Mouse (Mus musculus) stomach, embryonic 15.5 days (tissue): ENCODE measurements around the gene Rasgef1a. TPM values are rescaled to one million over a fixed set of nuclear protein-coding genes. Genes with fewer than 3 reads are reported as not detected.

Experiments
- ATAC-seq: fragments of 200-750 bp; cut with Nextera tagmentation; 2 replicates; pipeline ENCODE4 v1.8.0; 2017; ENCODE audit warnings: low read depth, moderate number of reproducible peaks, moderate TSS enrichment; ENCODE audit not compliant: insufficient read depth, low FRiP score
- H3K27ac ChIP-seq: fragments of 300-500 bp; sonication (generic); 2 replicates; pipeline ENCODE4 v1.5.1; 2015; ENCODE audit warnings: mild to moderate bottlenecking, inconsistent platforms
- H3K27me3 ChIP-seq: fragments of 300-500 bp; sonication (generic); replicated peaks from 2 replicates; pipeline ENCODE4 v1.6.1; 2015; ENCODE audit warnings: inconsistent platforms
- H3K36me3 ChIP-seq: fragments of 300-500 bp; sonication (generic); 2 replicates; pipeline ENCODE4 v1.6.1; 2015; ENCODE audit warnings: inconsistent platforms
- H3K4me1 ChIP-seq: fragments of 300-500 bp; sonication (generic); 2 replicates; pipeline ENCODE4 v1.6.1; 2015; ENCODE audit warnings: inconsistent platforms
- H3K4me2 ChIP-seq: fragments of 300-500 bp; sonication (generic); 2 replicates; pipeline ENCODE4 v1.6.1; 2015; ENCODE audit warnings: mild to moderate bottlenecking, inconsistent platforms
- H3K4me3 ChIP-seq: fragments of 300-500 bp; sonication (generic); replicated peaks from 2 replicates; pipeline ENCODE4 v1.5.1; 2015; ENCODE audit warnings: inconsistent platforms
- H3K9ac ChIP-seq: fragments of 300-500 bp; sonication (generic); 2 replicates; pipeline ENCODE4 v1.6.1; 2015; ENCODE audit warnings: inconsistent platforms
- H3K9me3 ChIP-seq: fragments of 300-500 bp; sonication (generic); 2 replicates; pipeline ENCODE4 v1.6.1; 2016; ENCODE audit warnings: inconsistent platforms
- WGBS: fragments of 180-500 bp; shearing (Covaris S2); methylation state at CpG from one replicate; pipeline ENCODE4 v1.1.7; 2015; 5-methylcytosine and 5-hydroxymethylcytosine counted together
- polyA plus RNA-seq: library from polyadenylated mRNA; unstranded; fragments of >200 nt; fragmentation: Nextera tagmentation; extraction: Ambion mirVana; gene quantifications from 2 replicates; pipeline ENCODE4 v1.2.1, GENCODE M21; 2015

Gene Rasgef1a
- polyA plus RNA-seq, 1 experiment from 2014 or later: 0.44 TPM

- Histone ChIP-seq H3K27me3 (no peaks in the 10 kb centered on the region), H3K4me2 (no peak overlapping the region), H3K9ac (no peak overlapping the region), H3K9me3 (no peaks in the 10 kb centered on the region), H3K36me3 (no peaks in the 10 kb centered on the region), H3K4me1 (0 out of 2 replicates have a peak, but pooled peaks cover 9% of the 10 kb centered on the region), H3K4me3 (no peak overlapping the region), H3K27ac (no peak overlapping the region)
- no peak for ATAC-seq
- WGBS: 59% methylated on average over 10 of the region's 10 CpGs
Measured at GRCm38 (mm10) chr6:118078751-118079150, 67.5 kb downstream of the Rasgef1a start.

GRCm38 (mm10) chr6:118079292-118079691, 68.1 kb downstream of the Rasgef1a start:
- WGBS: 57% methylated on average over 3 of the region's 3 CpGs
- ATAC-seq: no peak

GRCm38 (mm10) chr6:118079762-118080465, 68.7 kb downstream of the Rasgef1a start:
- no peak overlapping the region for H3K4me3 ChIP-seq
- no peak overlapping the region for H3K4me2 ChIP-seq
- H3K4me1 ChIP-seq: no peaks in the 10 kb centered on the region
- ATAC-seq: no peak
- H3K9ac ChIP-seq: no peak overlapping the region
- no peaks in the 10 kb centered on the region for H3K36me3 ChIP-seq
- H3K9me3 ChIP-seq: no peaks in the 10 kb centered on the region
- WGBS: 61% methylated on average over 10 of the region's 10 CpGs
- no peak overlapping the region for H3K27ac ChIP-seq
- H3K27me3 ChIP-seq: no peaks in the 10 kb centered on the region

More at GRCm38 (mm10) chr6:118079292-118079691, 68.1 kb downstream of the Rasgef1a start:
- no peaks in the 10 kb centered on the region for H3K9me3 ChIP-seq
- H3K27ac ChIP-seq: no peak overlapping the region
- no peak overlapping the region for H3K9ac ChIP-seq
- H3K36me3 ChIP-seq: no peaks in the 10 kb centered on the region
- H3K27me3 ChIP-seq: no peaks in the 10 kb centered on the region
- 0 out of 2 replicates have a peak, but pooled peaks cover 4% of the 10 kb centered on the region for H3K4me1 ChIP-seq
- no peak overlapping the region for H3K4me2 ChIP-seq
- H3K4me3 ChIP-seq: no peak overlapping the region

- H3K4me3 ChIP-seq: no peak overlapping the region
- no peak overlapping the region for H3K4me2 ChIP-seq
- H3K9me3 ChIP-seq: no peaks in the 10 kb centered on the region
- no peak overlapping the region for H3K9ac ChIP-seq
- H3K4me1 ChIP-seq: no peaks in the 10 kb centered on the region
- no peaks in the 10 kb centered on the region for H3K27me3 ChIP-seq
- no peaks in the 10 kb centered on the region for H3K36me3 ChIP-seq
- no peak for ATAC-seq
- H3K27ac ChIP-seq: no peak overlapping the region
- 91% methylated on average over 4 of the region's 4 CpGs for WGBS
Measured at GRCm38 (mm10) chr6:118080711-118081110, 69.5 kb downstream of the Rasgef1a start.

GRCm38 (mm10) chr6:118082384-118082783, 71.1 kb downstream of the Rasgef1a start:
- 71% methylated on average over 3 of the region's 3 CpGs for WGBS
- Histone ChIP-seq H3K27me3 (no peaks in the 10 kb centered on the region), H3K27ac (no peak overlapping the region), H3K4me1 (no peaks in the 10 kb centered on the region), H3K9me3 (no peaks in the 10 kb centered on the region), H3K4me2 (no peak overlapping the region), H3K36me3 (no peaks in the 10 kb centered on the region), H3K4me3 (no peak overlapping the region), H3K9ac (no peak overlapping the region)
- ATAC-seq: no peak

GRCm38 (mm10) chr6:118083608-118084007, 72.4 kb downstream of the Rasgef1a start:
- 58% methylated on average over 6 of the region's 6 CpGs for WGBS
- H3K27ac ChIP-seq: no peak overlapping the region
- H3K4me2 ChIP-seq: no peak overlapping the region
- H3K4me3 ChIP-seq: no peak overlapping the region
- H3K4me1 ChIP-seq: no peaks in the 10 kb centered on the region
- H3K36me3 ChIP-seq: no peaks in the 10 kb centered on the region
- no peak overlapping the region for H3K9ac ChIP-seq
- H3K9me3 ChIP-seq: no peaks in the 10 kb centered on the region
- ATAC-seq: no peak
- H3K27me3 ChIP-seq: no peaks in the 10 kb centered on the region

GRCm38 (mm10) chr6:118084596-118084995, 73.4 kb downstream of the Rasgef1a start:
- WGBS: 85% methylated on average over 8 of the region's 8 CpGs
- Histone ChIP-seq H3K9ac (no peak overlapping the region), H3K36me3 (no peaks in the 10 kb centered on the region), H3K4me3 (no peak overlapping the region), H3K9me3 (no peaks in the 10 kb centered on the region), H3K27ac (no peak overlapping the region), H3K4me2 (no peak overlapping the region), H3K4me1 (no peaks in the 10 kb centered on the region), H3K27me3 (no peaks in the 10 kb centered on the region)
- no peak for ATAC-seq

- 51% methylated on average over 8 of the region's 8 CpGs for WGBS
Measured at GRCm38 (mm10) chr6:118087955-118088354, 76.7 kb downstream of the Rasgef1a start.

GRCm38 (mm10) chr6:118088750-118089440, 77.7 kb downstream of the Rasgef1a start:
- no peak overlapping the region for H3K9ac ChIP-seq
- no peaks in the 10 kb centered on the region for H3K36me3 ChIP-seq
- no peaks in the 10 kb centered on the region for H3K27me3 ChIP-seq
- H3K4me3 ChIP-seq: no peak overlapping the region
- H3K27ac ChIP-seq: no peak overlapping the region
- H3K4me1 ChIP-seq: no peaks in the 10 kb centered on the region
- 84% methylated on average over 17 of the region's 17 CpGs for WGBS
- no peaks in the 10 kb centered on the region for H3K9me3 ChIP-seq
- ATAC-seq: no peak
- no peak overlapping the region for H3K4me2 ChIP-seq

More at GRCm38 (mm10) chr6:118087955-118088354, 76.7 kb downstream of the Rasgef1a start:
- Histone ChIP-seq H3K36me3 (no peaks in the 10 kb centered on the region), H3K4me2 (no peak overlapping the region), H3K9ac (no peak overlapping the region), H3K4me3 (no peak overlapping the region), H3K27me3 (no peaks in the 10 kb centered on the region), H3K27ac (no peak overlapping the region), H3K4me1 (no peaks in the 10 kb centered on the region), H3K9me3 (no peaks in the 10 kb centered on the region)
- ATAC-seq: no peak

- H3K9ac ChIP-seq: no peak overlapping the region
- no peaks in the 10 kb centered on the region for H3K4me1 ChIP-seq
- no peak for ATAC-seq
- H3K4me2 ChIP-seq: no peak overlapping the region
- no peaks in the 10 kb centered on the region for H3K9me3 ChIP-seq
- no peaks in the 10 kb centered on the region for H3K36me3 ChIP-seq
- H3K27ac ChIP-seq: no peak overlapping the region
- no peaks in the 10 kb centered on the region for H3K27me3 ChIP-seq
- no peak overlapping the region for H3K4me3 ChIP-seq
- 68% methylated on average over 9 of the region's 9 CpGs for WGBS
Measured at GRCm38 (mm10) chr6:118090827-118091226, 79.6 kb downstream of the Rasgef1a start.

- WGBS: 60% methylated on average over 8 of the region's 8 CpGs
Measured at GRCm38 (mm10) chr6:118097765-118098365, 86.6 kb downstream of the Rasgef1a start.

GRCm38 (mm10) chr6:118099311-118099802, 88.1 kb downstream of the Rasgef1a start:
- no peak overlapping the region for H3K4me2 ChIP-seq
- H3K4me3 ChIP-seq: no peak overlapping the region
- no peak overlapping the region for H3K27ac ChIP-seq
- no peaks in the 10 kb centered on the region for H3K36me3 ChIP-seq
- no peak overlapping the region for H3K9ac ChIP-seq
- 45% methylated on average over 2 of the region's 2 CpGs for WGBS
- no peaks in the 10 kb centered on the region for H3K27me3 ChIP-seq
- no peaks in the 10 kb centered on the region for H3K9me3 ChIP-seq
- H3K4me1 ChIP-seq: no peaks in the 10 kb centered on the region
- ATAC-seq: 0 out of 2 replicates have a peak, but pooled peaks have one; percentile 27

More at GRCm38 (mm10) chr6:118097765-118098365, 86.6 kb downstream of the Rasgef1a start:
- Histone ChIP-seq H3K4me3 (no peak overlapping the region), H3K9ac (no peak overlapping the region), H3K36me3 (no peaks in the 10 kb centered on the region), H3K27me3 (no peaks in the 10 kb centered on the region), H3K4me2 (no peak overlapping the region), H3K9me3 (no peaks in the 10 kb centered on the region), H3K4me1 (no peaks in the 10 kb centered on the region), H3K27ac (peak overlapping the region; percentile 33; the same call in 1 of the 2 replicates)
- ATAC-seq: no peak
